Mouse (Mus musculus) right cerebral cortex, postnatal 4 days (tissue): ENCODE measurements around the gene Abcg2.
"Not testable (repeated sequence)": the region's sequence is repeated elsewhere in the genome, so short reads cannot be mapped to it uniquely, and the experiment has no call there.

Source experiments
- DNase-seq: peaks from one replicate; pipeline ENCODE4 v3.0.0-alpha.2; 2022

Gene Abcg2

GRCm38 (mm10) chr6:58584223-58584622 is at the start of gene Abcg2:
Gene Abcg2, plus strand, starts transcription at chr6:58584523.
- DNase-seq, result not testable (repeated sequence)

- not testable (repeated sequence) for DNase-seq
These were observed 44.1 kb upstream of the Abcg2 start for GRCm38 (mm10) chr6:58540263-58540662.

- DNase-seq, result peak; percentile 67
These were observed 41.5 kb upstream of the Abcg2 start for GRCm38 (mm10) chr6:58542852-58543251.

- DNase-seq, result not testable (repeated sequence)
These were observed 39.4 kb upstream of the Abcg2 start for GRCm38 (mm10) chr6:58544971-58545370.

- DNase-seq, result not testable (repeated sequence)
These were observed 38.3 kb upstream of the Abcg2 start for GRCm38 (mm10) chr6:58546050-58546449.

- peak; percentile 82 for DNase-seq
These were observed 37.5 kb upstream of the Abcg2 start for GRCm38 (mm10) chr6:58546816-58547215.

GRCm38 (mm10) chr6:58553812-58554211 is 30.5 kb upstream of the Abcg2 start:
- DNase-seq, result not testable (repeated sequence)

- not testable (repeated sequence) for DNase-seq
These were observed 9.9 kb downstream of the Abcg2 start for GRCm38 (mm10) chr6:58593987-58594844.

GRCm38 (mm10) chr6:58595639-58596293 is 11.4 kb downstream of the Abcg2 start:
- DNase-seq, result not testable (repeated sequence)

GRCm38 (mm10) chr6:58596294-58596653 is 12.0 kb downstream of the Abcg2 start:
- DNase-seq, result peak; percentile 18

GRCm38 (mm10) chr6:58602119-58602518 is 17.8 kb downstream of the Abcg2 start:
- DNase-seq, result not testable (repeated sequence)

- not testable (repeated sequence) for DNase-seq
These were observed 18.7 kb downstream of the Abcg2 start for GRCm38 (mm10) chr6:58602991-58603390.

GRCm38 (mm10) chr6:58603485-58604090 is 19.3 kb downstream of the Abcg2 start:
- DNase-seq, result peak; percentile 6

GRCm38 (mm10) chr6:58606642-58607041 is 22.3 kb downstream of the Abcg2 start:
- DNase-seq, result no peak

- no peak for DNase-seq
These were observed 24.1 kb downstream of the Abcg2 start for GRCm38 (mm10) chr6:58608422-58608821.

- no peak for DNase-seq
These were observed 25.8 kb downstream of the Abcg2 start for GRCm38 (mm10) chr6:58609919-58610759.

GRCm38 (mm10) chr6:58610760-58611654 is 26.7 kb downstream of the Abcg2 start:
- no peak for DNase-seq

GRCm38 (mm10) chr6:58624126-58624525 is 39.8 kb downstream of the Abcg2 start:
- no peak for DNase-seq

- DNase-seq, result no peak
These were observed 44.9 kb downstream of the Abcg2 start for GRCm38 (mm10) chr6:58629238-58629637.

- DNase-seq, result no peak
These were observed 48.1 kb downstream of the Abcg2 start for GRCm38 (mm10) chr6:58632419-58632818.

GRCm38 (mm10) chr6:58633731-58634130 is 49.4 kb downstream of the Abcg2 start:
- no peak for DNase-seq

GRCm38 (mm10) chr6:58638566-58638965 is 54.2 kb downstream of the Abcg2 start:
- no peak for DNase-seq
